Mouse (Mus musculus) hematopoietic multipotent progenitor cell, adult 10-12 weeks (in vitro differentiated cells): ENCODE data around the gene Olfm3. TPM values are rescaled to one million over a fixed set of nuclear protein-coding genes. Genes with fewer than 3 reads are reported as not detected.

ENCODE experiments used
- polyA plus RNA-seq: library from polyadenylated mRNA; stranded (reverse); fragments of >175 nt; gene quantifications from 2 replicates; pipeline ENCODE4 v1.2.3, GENCODE M21; 2012; ENCODE audit warnings: low replicate concordance

The Olfm3 gene
- not detected in 2 replicates for polyA plus RNA-seq

GRCm38 (mm10) chr3:114903924-114904438, at the start of gene Olfm3:
Gene Olfm3, plus strand, starts transcription at chr3:114904078.

